11 mouse cellular contexts compared by ENCODE assay signal in the genomic region with DNA sequence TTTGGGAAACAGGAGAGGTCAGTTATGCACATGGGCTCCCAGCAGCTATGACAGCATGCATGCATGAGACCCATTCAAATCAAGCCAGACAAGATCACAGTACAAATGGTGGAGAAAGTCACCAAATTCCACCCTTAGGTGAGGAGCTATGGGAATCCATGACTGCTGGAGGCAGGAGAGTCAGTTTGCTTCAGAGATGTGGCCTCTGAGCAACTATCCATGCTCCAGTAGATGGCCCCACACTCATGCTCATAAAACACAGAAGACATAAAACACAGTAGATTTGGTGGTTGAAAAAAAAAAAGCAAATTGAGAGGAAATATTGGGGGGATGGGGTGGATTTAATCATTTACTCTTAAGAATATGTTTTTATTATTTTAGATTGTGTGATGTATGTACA.
A peak's percentile ranks its signal among the peaks of the same experiment; 100 is the strongest.
DNase-seq lines count a peak whose midpoint lies in the region; ATAC-seq and TF ChIP-seq lines count a peak whose summit lies in the region.
"Had no signal": no experiment of that assay in that cellular context is flagged by ENCODE, and none has a peak within 500 bp of the region (broad histone marks: within the 10 kb centered on the region; RNA-seq: fewer than 3 reads in every experiment).

No protein-coding gene starts in this region.

- H3K9ac ChIP-seq in forebrain, postnatal 0 days, result no peak overlapping the region
- H3K9ac ChIP-seq in forebrain, embryonic 11.5 days (ENCODE audit: low read length), result no peak overlapping the region
- H3K9ac ChIP-seq in forebrain, embryonic 15.5 days (replicated peaks), result no peak overlapping the region

- 0 out of 2 replicates have a peak, but pooled peaks have one; percentile 40 for ATAC-seq in forebrain, postnatal 0 days
- no peak for ATAC-seq in forebrain, embryonic 11.5 days (replicated peaks; ENCODE audit: low FRiP score)
- peak; percentile 68 for ATAC-seq in activated CD4-positive, CD25-positive, alpha-beta regulatory T cell, adult 4 months
- no peak for ATAC-seq in forebrain, embryonic 15.5 days (replicated peaks)

- no peaks in the 10 kb centered on the region for H3K4me1 ChIP-seq in forebrain, postnatal 0 days (ENCODE audit: insufficient read depth)
- H3K4me1 ChIP-seq in forebrain, embryonic 11.5 days (replicated peaks; ENCODE audit: control insufficient read depth, insufficient read depth, low read length), result no peaks in the 10 kb centered on the region; the same call in 1 of the 2 replicates
- peaks cover 11% of the 10 kb centered on the region for H3K4me1 ChIP-seq in forebrain, embryonic 15.5 days

- peak; percentile 63 for TF ChIP-seq CTCF in forebrain, postnatal 0 days (IDR thresholded peaks at IDR 0.05; ENCODE audit: low read depth)

- intact Hi-C loops in left cerebral cortex, postnatal 14 days (cut with DNase I), result loop anchor here (5.0 to 10.0 kb wide), 3 partner anchors 221 to 373 kb away; a partner anchor contains a TSS

- peak; percentile 49 for DNase-seq in forebrain, postnatal 0 days
- DNase-seq in forebrain, embryonic 11.5 days (ENCODE audit: low spot score), result no peak
- DNase-seq in left cerebral cortex, postnatal 14 days (ENCODE audit: low spot score in 2 of 2), result peak; percentile 21 to 41
- DNase-seq in left cerebral cortex, adult 8-10 months (ENCODE audit: low spot score in 2 of 2), result no peak
- DNase-seq in lung, postnatal 14 days, result peak; percentile 37
- no peak for DNase-seq in spleen, postnatal 4 days (ENCODE audit: low spot score in 2 of 2)
- DNase-seq: gastrocnemius, postnatal 10 days had no signal

- no peaks in the 10 kb centered on the region for H3K36me3 ChIP-seq in forebrain, postnatal 0 days (ENCODE audit: insufficient read depth)
- H3K36me3 ChIP-seq in forebrain, embryonic 11.5 days (ENCODE audit: control insufficient read depth, insufficient read depth, low read length), result no peaks in the 10 kb centered on the region
- H3K36me3 ChIP-seq in forebrain, embryonic 15.5 days, result no peaks in the 10 kb centered on the region
- H3K36me3 ChIP-seq: G1E; midbrain, embryonic 10.5 days had no signal

- H3K4me3 ChIP-seq in forebrain, postnatal 0 days (ENCODE audit: low read depth, low read length), result no peak overlapping the region
- no peak overlapping the region for H3K4me3 ChIP-seq in forebrain, embryonic 11.5 days (ENCODE audit: low read depth, low read length)
- H3K4me3 ChIP-seq in forebrain, embryonic 15.5 days, result no peak overlapping the region
- H3K4me3 ChIP-seq: midbrain, embryonic 10.5 days had no signal

- no peaks in the 10 kb centered on the region for H3K9me3 ChIP-seq in forebrain, postnatal 0 days (ENCODE audit: low read length)
- H3K9me3 ChIP-seq in forebrain, embryonic 11.5 days (ENCODE audit: control insufficient read depth, low read length), result no peaks in the 10 kb centered on the region
- H3K9me3 ChIP-seq in forebrain, embryonic 15.5 days, result no peaks in the 10 kb centered on the region
- H3K9me3 ChIP-seq: G1E; midbrain, embryonic 10.5 days had no signal

- no peak overlapping the region for H3K27ac ChIP-seq in forebrain, postnatal 0 days (ENCODE audit: low read depth, low read length)
- no peak overlapping the region for H3K27ac ChIP-seq in forebrain, embryonic 11.5 days (ENCODE audit: low read depth, low read length)
- no peak overlapping the region for H3K27ac ChIP-seq in forebrain, embryonic 15.5 days (replicated peaks)
- H3K27ac ChIP-seq: midbrain, embryonic 10.5 days had no signal

- no peak overlapping the region for H3K4me2 ChIP-seq in forebrain, postnatal 0 days (ENCODE audit: low read depth)
- H3K4me2 ChIP-seq in forebrain, embryonic 11.5 days (ENCODE audit: low read depth, low read length, severe bottlenecking), result no peak overlapping the region
- H3K4me2 ChIP-seq in forebrain, embryonic 15.5 days (replicated peaks), result no peak overlapping the region

- H3K27me3 ChIP-seq in forebrain, postnatal 0 days (ENCODE audit: insufficient read depth, low read length), result no peaks in the 10 kb centered on the region
- no peaks in the 10 kb centered on the region for H3K27me3 ChIP-seq in forebrain, embryonic 11.5 days (ENCODE audit: control insufficient read depth, insufficient read depth, low read length)
- H3K27me3 ChIP-seq in forebrain, embryonic 15.5 days, result no peaks in the 10 kb centered on the region

Comparison
In these comparisons a context has a peak if more than half of its experiments do, and no peak if none do; other contexts are left out.
1. ATAC-seq: peak in forebrain, postnatal 0 days (single experiment) and activated CD4-positive, CD25-positive, alpha-beta regulatory T cell, adult 4 months (single experiment); none in forebrain, embryonic 11.5 days (single experiment) and forebrain, embryonic 15.5 days (single experiment).
2. DNase-seq: peak in forebrain, postnatal 0 days (single experiment), left cerebral cortex, postnatal 14 days (2 of 2) and lung, postnatal 14 days (single experiment); none in forebrain, embryonic 11.5 days (single experiment), left cerebral cortex, adult 8-10 months (0 of 2) and spleen, postnatal 4 days (0 of 2).